Mouse (Mus musculus) kidney, embryonic 15.5 days (tissue): Measurements from ENCODE around the gene Eif4e3. TPM values are rescaled to one million over a fixed set of nuclear protein-coding genes. Genes with fewer than 3 reads are reported as not detected.

Experiments used
- ATAC-seq: fragments of 200-750 bp; cut with Nextera tagmentation; replicated peaks from 2 replicates; pipeline ENCODE4 v1.8.0; 2017; ENCODE audit warnings: moderate TSS enrichment; ENCODE audit not compliant: low FRiP score
- H3K27ac ChIP-seq: fragments of 300-500 bp; sonication (generic); 2 replicates; pipeline ENCODE4 v1.5.1; 2015; ENCODE audit warnings: mild to moderate bottlenecking, inconsistent platforms
- H3K27me3 ChIP-seq: fragments of 300-500 bp; sonication (generic); 2 replicates; pipeline ENCODE4 v1.6.1; 2015; ENCODE audit warnings: inconsistent platforms
- H3K36me3 ChIP-seq: fragments of 300-500 bp; sonication (generic); 2 replicates; pipeline ENCODE4 v1.6.1; 2015; ENCODE audit warnings: inconsistent platforms
- H3K4me1 ChIP-seq: fragments of 300-500 bp; sonication (generic); 2 replicates; pipeline ENCODE4 v1.6.1; 2015; ENCODE audit warnings: inconsistent platforms
- H3K4me2 ChIP-seq: fragments of 300-500 bp; sonication (generic); 2 replicates; pipeline ENCODE4 v1.6.1; 2015; ENCODE audit warnings: moderate library complexity, mild to moderate bottlenecking, inconsistent platforms
- H3K4me3 ChIP-seq: fragments of 300-500 bp; sonication (generic); replicated peaks from 2 replicates; pipeline ENCODE4 v1.5.1; 2015; ENCODE audit warnings: mild to moderate bottlenecking, inconsistent platforms
- H3K9ac ChIP-seq: fragments of 300-500 bp; sonication (generic); 2 replicates; pipeline ENCODE4 v1.6.1; 2015; ENCODE audit warnings: mild to moderate bottlenecking, inconsistent platforms
- H3K9me3 ChIP-seq: fragments of 300-500 bp; sonication (generic); replicated peaks from 2 replicates; pipeline ENCODE4 v1.6.1; 2016; ENCODE audit warnings: inconsistent platforms
- WGBS: fragments of 180-500 bp; shearing (Covaris S2); methylation state at CpG from one replicate; pipeline ENCODE4 v1.1.7; 2015; ENCODE audit warnings: mixed read lengths; 5-methylcytosine and 5-hydroxymethylcytosine counted together
- polyA plus RNA-seq: library from polyadenylated mRNA; unstranded; fragments of >200 nt; fragmentation: Nextera tagmentation; extraction: Ambion mirVana; gene quantifications from 2 replicates; pipeline ENCODE4 v1.2.1, GENCODE M21; 2015

The Eif4e3 gene
- polyA plus RNA-seq, 1 experiment from 2014 or later, result 17.6 TPM

GRCm38 (mm10) chr6:99683974-99684373 is 17.4 kb upstream of the Eif4e3 start:
- no peak overlapping the region for H3K9ac ChIP-seq
- H3K27ac ChIP-seq, result no peak overlapping the region
- no peaks in the 10 kb centered on the region for H3K9me3 ChIP-seq
- H3K4me3 ChIP-seq, result no peak overlapping the region
- H3K36me3 ChIP-seq, result no peaks in the 10 kb centered on the region
- no peak for ATAC-seq
- H3K4me1 ChIP-seq, result no peaks in the 10 kb centered on the region
- no peak overlapping the region for H3K4me2 ChIP-seq
- WGBS, result 93% methylated on average over 5 of the region's 5 CpGs
- peaks cover 7% of the 10 kb centered on the region for H3K27me3 ChIP-seq

GRCm38 (mm10) chr6:99678108-99678507 is 11.5 kb upstream of the Eif4e3 start:
- no peak for ATAC-seq
- H3K4me1 ChIP-seq, result no peaks in the 10 kb centered on the region
- H3K4me3 ChIP-seq, result no peak overlapping the region
- no peaks in the 10 kb centered on the region for H3K9me3 ChIP-seq
- no peaks in the 10 kb centered on the region for H3K27me3 ChIP-seq
- H3K9ac ChIP-seq, result no peak overlapping the region
- no peak overlapping the region for H3K27ac ChIP-seq
- no peaks in the 10 kb centered on the region for H3K36me3 ChIP-seq
- no peak overlapping the region for H3K4me2 ChIP-seq
- 89% methylated on average over 11 of the region's 11 CpGs for WGBS

GRCm38 (mm10) chr6:99677325-99677724 is 10.8 kb upstream of the Eif4e3 start:
- no peak for ATAC-seq
- Histone ChIP-seq H3K27ac (no peak overlapping the region), H3K4me3 (no peak overlapping the region), H3K4me2 (no peak overlapping the region), H3K9me3 (no peaks in the 10 kb centered on the region), H3K27me3 (no peaks in the 10 kb centered on the region), H3K9ac (no peak overlapping the region), H3K36me3 (no peaks in the 10 kb centered on the region), H3K4me1 (no peaks in the 10 kb centered on the region)
- WGBS, result 83% methylated on average over 8 of the region's 8 CpGs

- H3K4me1 ChIP-seq, result peaks cover 12% of the 10 kb centered on the region; the same call in 1 of the 2 replicates
- H3K4me2 ChIP-seq, result no peak overlapping the region
- H3K36me3 ChIP-seq, result no peaks in the 10 kb centered on the region
- no peaks in the 10 kb centered on the region for H3K9me3 ChIP-seq
- WGBS, result 86% methylated on average over 4 of the region's 4 CpGs
- no peak overlapping the region for H3K27ac ChIP-seq
- no peak for ATAC-seq
- H3K9ac ChIP-seq, result no peak overlapping the region
- H3K27me3 ChIP-seq, result no peaks in the 10 kb centered on the region
- no peak overlapping the region for H3K4me3 ChIP-seq
Measured at GRCm38 (mm10) chr6:99674482-99674881, 7.9 kb upstream of the Eif4e3 start.

- no peak for ATAC-seq
- 63% methylated on average over 3 of the region's 3 CpGs for WGBS
Measured at GRCm38 (mm10) chr6:99671768-99672167, 5.2 kb upstream of the Eif4e3 start.

GRCm38 (mm10) chr6:99670481-99671119 is 4.0 kb upstream of the Eif4e3 start:
- 78% methylated on average over 7 of the region's 7 CpGs for WGBS

More at GRCm38 (mm10) chr6:99671768-99672167, 5.2 kb upstream of the Eif4e3 start:
- Histone ChIP-seq H3K4me1 (peaks cover 23% of the 10 kb centered on the region), H3K27me3 (peaks cover 9% of the 10 kb centered on the region; the same call in 1 of the 2 replicates), H3K27ac (no peak overlapping the region), H3K9ac (no peak overlapping the region), H3K4me2 (no peak overlapping the region), H3K4me3 (no peak overlapping the region), H3K9me3 (no peaks in the 10 kb centered on the region), H3K36me3 (no peaks in the 10 kb centered on the region)

GRCm38 (mm10) chr6:99669481-99670325 is 3.1 kb upstream of the Eif4e3 start:
- ATAC-seq, result no peak
- H3K27ac ChIP-seq, result no peak overlapping the region
- no peaks in the 10 kb centered on the region for H3K36me3 ChIP-seq
- H3K9me3 ChIP-seq, result no peaks in the 10 kb centered on the region
- H3K9ac ChIP-seq, result no peak overlapping the region
- peaks cover 34% of the 10 kb centered on the region for H3K4me1 ChIP-seq
- H3K27me3 ChIP-seq, result peaks cover 9% of the 10 kb centered on the region; the same call in 1 of the 2 replicates
- WGBS, result 42% methylated on average over 5 of the region's 5 CpGs
- H3K4me3 ChIP-seq, result no peak overlapping the region
- no peak overlapping the region for H3K4me2 ChIP-seq

More at GRCm38 (mm10) chr6:99670481-99671119, 4.0 kb upstream of the Eif4e3 start:
- ATAC-seq, result 0 out of 2 replicates have a peak, but pooled peaks have one; percentile 26
- no peak overlapping the region for H3K27ac ChIP-seq
- no peaks in the 10 kb centered on the region for H3K36me3 ChIP-seq
- H3K27me3 ChIP-seq, result peaks cover 9% of the 10 kb centered on the region; the same call in 1 of the 2 replicates
- H3K4me2 ChIP-seq, result no peak overlapping the region
- H3K9ac ChIP-seq, result no peak overlapping the region
- peaks cover 28% of the 10 kb centered on the region for H3K4me1 ChIP-seq
- no peaks in the 10 kb centered on the region for H3K9me3 ChIP-seq
- H3K4me3 ChIP-seq, result no peak overlapping the region

GRCm38 (mm10) chr6:99667290-99667689 is 719 bp upstream of the Eif4e3 start:
- H3K27ac ChIP-seq, result peak overlapping the region; percentile 83
- peaks cover 9% of the 10 kb centered on the region; the same call in 1 of the 2 replicates for H3K27me3 ChIP-seq
- peak; percentile 17; the same call in 1 of the 2 replicates for ATAC-seq
- no peaks in the 10 kb centered on the region for H3K36me3 ChIP-seq
- peaks cover 40% of the 10 kb centered on the region for H3K4me1 ChIP-seq
- H3K4me3 ChIP-seq, result peak overlapping the region; percentile 80
- no peak overlapping the region for H3K9ac ChIP-seq
- H3K4me2 ChIP-seq, result peak overlapping the region; percentile 88
- WGBS, result 19% methylated on average over 8 of the region's 8 CpGs
- H3K9me3 ChIP-seq, result no peaks in the 10 kb centered on the region

- peak overlapping the region; percentile 73 for H3K9ac ChIP-seq
- no peaks in the 10 kb centered on the region for H3K9me3 ChIP-seq
- H3K27ac ChIP-seq, result peak overlapping the region; percentile 83
- H3K36me3 ChIP-seq, result no peaks in the 10 kb centered on the region
- peaks cover 9% of the 10 kb centered on the region; the same call in 1 of the 2 replicates for H3K27me3 ChIP-seq
- H3K4me2 ChIP-seq, result peak overlapping the region; percentile 88
- H3K4me3 ChIP-seq, result peak overlapping the region; percentile 80
- H3K4me1 ChIP-seq, result peaks cover 37% of the 10 kb centered on the region
- ATAC-seq, result no peak
- WGBS, result 17% methylated on average over 16 of the region's 16 CpGs
Measured at GRCm38 (mm10) chr6:99665457-99666317, 884 bp downstream of the Eif4e3 start.

- no peak overlapping the region for H3K27ac ChIP-seq
- no peak for ATAC-seq
- peaks cover 4% of the 10 kb centered on the region; the same call in 1 of the 2 replicates for H3K27me3 ChIP-seq
- 83% methylated on average over 8 of the region's 8 CpGs for WGBS
- H3K9me3 ChIP-seq, result no peaks in the 10 kb centered on the region
- peaks cover 35% of the 10 kb centered on the region for H3K4me1 ChIP-seq
- no peak overlapping the region for H3K4me2 ChIP-seq
- no peak overlapping the region for H3K9ac ChIP-seq
- H3K36me3 ChIP-seq, result no peaks in the 10 kb centered on the region
- H3K4me3 ChIP-seq, result no peak overlapping the region
Measured at GRCm38 (mm10) chr6:99663232-99663631, 3.3 kb downstream of the Eif4e3 start.

- no peaks in the 10 kb centered on the region for H3K9me3 ChIP-seq
- no peak overlapping the region for H3K9ac ChIP-seq
- no peak overlapping the region for H3K4me2 ChIP-seq
- H3K27ac ChIP-seq, result 0 out of 2 replicates have a peak overlapping the region, but pooled peaks have one; percentile 33
- WGBS, result 27% methylated on average over 3 of the region's 3 CpGs
- H3K4me3 ChIP-seq, result no peak overlapping the region
- H3K36me3 ChIP-seq, result no peaks in the 10 kb centered on the region
- no peaks in the 10 kb centered on the region for H3K27me3 ChIP-seq
- peaks cover 18% of the 10 kb centered on the region; the same call in 1 of the 2 replicates for H3K4me1 ChIP-seq
- no peak for ATAC-seq
Measured at GRCm38 (mm10) chr6:99660443-99660842, 6.1 kb downstream of the Eif4e3 start.
